Comparison of ENCODE assay signal across 8 mouse cellular contexts in genomic region chr16:93292965-93293653, GRCm38 (mm10).
A peak's percentile ranks its signal among the peaks of the same experiment; 100 is the strongest.
DNase-seq lines count a peak whose midpoint lies in the region; ATAC-seq and TF ChIP-seq lines count a peak whose summit lies in the region.

No protein-coding gene starts in this region.

- peak; percentile 85 for DNase-seq in CD4-positive, CD25-positive, alpha-beta regulatory T cell, adult 2 months (ENCODE audit: low read depth, low spot score)
- DNase-seq in brain, adult 2 months (ENCODE audit: low read depth, low spot score) = peak; percentile 74
- peak; percentile 85 for DNase-seq in kidney, postnatal 10 days
- DNase-seq in liver, embryonic 11.5 days (ENCODE audit: low spot score) = peak; percentile 69

- H3K36me3 ChIP-seq in heart, embryonic 14.5 days (ENCODE audit: control insufficient read depth, insufficient read depth, low read length) = no peaks in the 10 kb centered on the region
- no peaks in the 10 kb centered on the region for H3K36me3 ChIP-seq in liver, embryonic 11.5 days (ENCODE audit: control insufficient read depth, insufficient read depth, low read length)
- H3K36me3 ChIP-seq in neural tube, embryonic 13.5 days = no peaks in the 10 kb centered on the region
- H3K36me3 ChIP-seq in testis, adult 2 months (ENCODE audit: control insufficient read depth, insufficient read depth, low read length) = no peaks in the 10 kb centered on the region

- H3K9me3 ChIP-seq in heart, embryonic 14.5 days (ENCODE audit: control insufficient read depth, low read length) = no peaks in the 10 kb centered on the region
- no peaks in the 10 kb centered on the region for H3K9me3 ChIP-seq in liver, embryonic 11.5 days (ENCODE audit: control insufficient read depth, low read length)
- no peaks in the 10 kb centered on the region for H3K9me3 ChIP-seq in neural tube, embryonic 13.5 days

- peaks cover 8% of the 10 kb centered on the region for H3K27me3 ChIP-seq in heart, embryonic 14.5 days (ENCODE audit: control insufficient read depth, insufficient read depth, low read length)
- H3K27me3 ChIP-seq in liver, embryonic 11.5 days (replicated peaks; ENCODE audit: control insufficient read depth, insufficient read depth, low read length) = peaks cover 4% of the 10 kb centered on the region; the same call in 1 of the 2 replicates
- peaks cover 78% of the 10 kb centered on the region for H3K27me3 ChIP-seq in neural tube, embryonic 13.5 days
- no peaks in the 10 kb centered on the region for H3K27me3 ChIP-seq in testis, adult 2 months (ENCODE audit: control insufficient read depth, insufficient read depth, low read length)

- no peak overlapping the region for H3K4me3 ChIP-seq in heart, embryonic 14.5 days (ENCODE audit: control insufficient read depth in 1 of 2, insufficient read depth in 1 of 2, low read depth in 1 of 2, low read length in 2 of 2)
- no peak overlapping the region for H3K4me3 ChIP-seq in liver, embryonic 11.5 days (ENCODE audit: low read depth, low read length)
- no peak overlapping the region for H3K4me3 ChIP-seq in neural tube, embryonic 13.5 days
- peak overlapping the region; percentile 37 for H3K4me3 ChIP-seq in testis, adult 2 months (ENCODE audit: control insufficient read depth, low read depth, low read length)

- H3K27ac ChIP-seq in heart, embryonic 14.5 days (replicated peaks in 1 of 2; ENCODE audit: control insufficient read depth in 1 of 2, insufficient read depth in 1 of 2, low read depth in 2 of 2, low read length in 2 of 2) = no peak overlapping the region
- no peak overlapping the region for H3K27ac ChIP-seq in liver, embryonic 11.5 days (ENCODE audit: low read depth, low read length)
- H3K27ac ChIP-seq in neural tube, embryonic 13.5 days (replicated peaks) = no peak overlapping the region
- H3K27ac ChIP-seq in testis, adult 2 months (ENCODE audit: control insufficient read depth, insufficient read depth, low read depth, low read length) = peak overlapping the region; percentile 79; the same call in 1 of the 2 replicates

- H3K4me2 ChIP-seq in heart, embryonic 14.5 days (ENCODE audit: low read length) = no peak overlapping the region
- H3K4me2 ChIP-seq in liver, embryonic 11.5 days = no peak overlapping the region
- 0 out of 2 replicates have a peak overlapping the region, but pooled peaks have one; percentile 31 for H3K4me2 ChIP-seq in neural tube, embryonic 13.5 days

- no peaks in the 10 kb centered on the region for H3K4me1 ChIP-seq in heart, embryonic 14.5 days (ENCODE audit: control insufficient read depth in 2 of 2, insufficient read depth in 2 of 2, low read length in 2 of 2)
- H3K4me1 ChIP-seq in liver, embryonic 11.5 days (replicated peaks; ENCODE audit: control insufficient read depth, insufficient read depth, low read length) = no peaks in the 10 kb centered on the region
- H3K4me1 ChIP-seq in neural tube, embryonic 13.5 days (replicated peaks) = peaks cover 13% of the 10 kb centered on the region
- H3K4me1 ChIP-seq in testis, adult 2 months (ENCODE audit: control insufficient read depth, insufficient read depth, low read length) = peaks cover 6% of the 10 kb centered on the region

- 23% methylated on average over 13 of the region's 13 CpGs for WGBS in heart, embryonic 14.5 days
- 22% methylated on average over 13 of the region's 13 CpGs for WGBS in liver, embryonic 11.5 days
- WGBS in neural tube, embryonic 13.5 days = 17% methylated on average over 13 of the region's 13 CpGs

- no peak overlapping the region for H3K9ac ChIP-seq in heart, embryonic 14.5 days (ENCODE audit: low read length)
- no peak overlapping the region for H3K9ac ChIP-seq in liver, embryonic 11.5 days (ENCODE audit: low read depth, low read length)
- no peak overlapping the region for H3K9ac ChIP-seq in neural tube, embryonic 13.5 days

- ATAC-seq in erythroblast, adult 5-6 weeks (replicated peaks; ENCODE audit: low FRiP score, poor library complexity, severe bottlenecking) = peak; percentile 75
- ATAC-seq in heart, embryonic 14.5 days (ENCODE audit: insufficient number of reproducible peaks, insufficient read depth, low FRiP score, low read depth) = peak; percentile 72; the same call in 1 of the 2 replicates
- peak; percentile 53; the same call in 1 of the 2 replicates for ATAC-seq in liver, embryonic 11.5 days (replicated peaks; ENCODE audit: low FRiP score)
- ATAC-seq in neural tube, embryonic 13.5 days (ENCODE audit: low read depth) = peak; percentile 80

- TF ChIP-seq POLR2A in testis, adult 2 months (IDR thresholded peaks at IDR 0.05; ENCODE audit: control insufficient read depth, low read depth, low read length) = no peak

- TF ChIP-seq CTCF in testis, adult 2 months (IDR thresholded peaks at IDR 0.05; ENCODE audit: control insufficient read depth, insufficient read depth, insufficient replicate concordance, low read depth, low read length) = peak; percentile 65; the same call in 1 of the 2 replicates
